Mouse (Mus musculus) embryonic facial prominence, embryonic 15.5 days (tissue): ENCODE results near the gene Kalrn. TPM values are rescaled to one million over a fixed set of nuclear protein-coding genes. Genes with fewer than 3 reads are reported as not detected.
A peak's percentile ranks its signal among the peaks of the same experiment; 100 is the strongest.

Experiments
- ATAC-seq: fragments of 200-750 bp; cut with Nextera tagmentation; 2 replicates; pipeline ENCODE4 v1.8.0; 2017; ENCODE audit warnings: low read depth, moderate TSS enrichment; ENCODE audit not compliant: insufficient number of reproducible peaks, low FRiP score, low TSS enrichment
- H3K27ac ChIP-seq: fragments of 300-500 bp; sonication (generic); replicated peaks from 2 replicates; pipeline ENCODE4 v1.5.1; 2015; ENCODE audit warnings: mild to moderate bottlenecking, inconsistent platforms
- H3K27me3 ChIP-seq: fragments of 300-500 bp; sonication (generic); 2 replicates; pipeline ENCODE4 v1.6.1; 2015; ENCODE audit warnings: inconsistent platforms
- H3K36me3 ChIP-seq: fragments of 300-500 bp; sonication (generic); 2 replicates; pipeline ENCODE4 v1.6.1; 2015; ENCODE audit warnings: mild to moderate bottlenecking, inconsistent platforms
- H3K4me1 ChIP-seq: fragments of 300-500 bp; sonication (generic); 2 replicates; pipeline ENCODE4 v1.6.1; 2015; ENCODE audit warnings: inconsistent platforms
- H3K4me2 ChIP-seq: fragments of 300-500 bp; sonication (generic); replicated peaks from 2 replicates; pipeline ENCODE4 v1.6.1; 2015; ENCODE audit warnings: mild to moderate bottlenecking, inconsistent platforms
- H3K4me3 ChIP-seq: fragments of 300-500 bp; sonication (generic); replicated peaks from 2 replicates; pipeline ENCODE4 v1.5.1; 2015; ENCODE audit warnings: mild to moderate bottlenecking, inconsistent platforms
- H3K9ac ChIP-seq: fragments of 300-500 bp; sonication (generic); 2 replicates; pipeline ENCODE4 v1.6.1; 2015; ENCODE audit warnings: inconsistent platforms
- H3K9me3 ChIP-seq: fragments of 300-500 bp; sonication (generic); replicated peaks from 2 replicates; pipeline ENCODE4 v1.6.1; 2016; ENCODE audit warnings: inconsistent platforms
- WGBS: fragments of 180-500 bp; shearing (Covaris S2); methylation state at CpG from one replicate; pipeline ENCODE4 v1.1.7; 2015; 5-methylcytosine and 5-hydroxymethylcytosine counted together
- polyA plus RNA-seq: library from polyadenylated mRNA; unstranded; fragments of >200 nt; fragmentation: Nextera tagmentation; extraction: Ambion mirVana; gene quantifications from 2 replicates; pipeline ENCODE4 v1.2.1, GENCODE M21; 2015

The Kalrn gene
- polyA plus RNA-seq, 1 experiment from 2014 or later: 14.3 TPM

DNA sequence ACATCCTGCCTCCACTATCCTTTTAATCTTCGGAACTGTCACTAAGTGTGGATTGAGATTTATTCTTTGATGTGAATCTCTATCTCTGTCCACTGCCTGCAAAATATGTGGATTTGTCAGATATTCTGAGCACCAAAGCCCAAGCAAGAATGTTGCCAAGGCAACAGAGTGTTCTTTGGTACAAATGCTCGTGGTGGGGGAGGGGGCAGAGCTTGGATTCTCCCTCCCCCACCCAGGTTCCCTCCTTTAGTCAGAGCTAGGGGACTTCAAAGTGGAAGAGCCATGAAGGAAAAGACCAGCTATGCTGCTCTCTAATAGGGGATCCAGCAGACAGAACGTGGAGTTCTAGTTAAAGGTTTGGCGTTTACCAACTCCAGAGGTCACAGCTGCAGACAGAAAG lies 99.4 kb downstream of the Kalrn start:
- H3K4me3 ChIP-seq: no peak overlapping the region
- no peak overlapping the region for H3K4me2 ChIP-seq
- no peaks in the 10 kb centered on the region for H3K9me3 ChIP-seq
- H3K36me3 ChIP-seq: no peaks in the 10 kb centered on the region
- no peak for ATAC-seq
- H3K9ac ChIP-seq: no peak overlapping the region
- H3K27ac ChIP-seq: no peak overlapping the region
- no peaks in the 10 kb centered on the region for H3K27me3 ChIP-seq
- H3K4me1 ChIP-seq: peaks cover 13% of the 10 kb centered on the region
- WGBS: 47% methylated on average over 4 of the region's 4 CpGs

DNA sequence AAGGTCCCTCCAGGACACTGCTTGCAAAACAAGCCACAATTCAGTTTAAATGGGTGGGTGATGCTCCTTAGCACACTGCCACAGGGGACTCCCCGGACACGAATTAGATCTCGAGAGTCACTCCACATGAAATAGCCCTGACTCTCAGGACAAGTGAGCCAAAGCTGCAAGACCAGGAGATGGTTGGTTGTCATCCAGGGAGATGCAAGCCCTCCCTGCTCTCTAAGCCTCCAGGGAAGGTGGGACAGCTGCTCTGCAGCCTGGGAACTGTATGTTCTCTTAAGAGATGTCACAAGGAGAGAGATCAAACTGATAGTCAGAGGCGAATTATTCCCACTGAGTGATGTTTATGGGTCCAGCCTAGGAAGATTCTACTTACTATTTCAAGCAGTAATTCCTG lies 101.9 kb downstream of the Kalrn start:
- peaks cover 14% of the 10 kb centered on the region for H3K4me1 ChIP-seq
- H3K27me3 ChIP-seq: no peaks in the 10 kb centered on the region
- WGBS: 79% methylated on average over 4 of the region's 4 CpGs
- no peak overlapping the region for H3K4me2 ChIP-seq
- H3K4me3 ChIP-seq: no peak overlapping the region
- no peaks in the 10 kb centered on the region for H3K9me3 ChIP-seq
- no peaks in the 10 kb centered on the region for H3K36me3 ChIP-seq
- no peak overlapping the region for H3K9ac ChIP-seq
- ATAC-seq: no peak
- no peak overlapping the region for H3K27ac ChIP-seq

DNA sequence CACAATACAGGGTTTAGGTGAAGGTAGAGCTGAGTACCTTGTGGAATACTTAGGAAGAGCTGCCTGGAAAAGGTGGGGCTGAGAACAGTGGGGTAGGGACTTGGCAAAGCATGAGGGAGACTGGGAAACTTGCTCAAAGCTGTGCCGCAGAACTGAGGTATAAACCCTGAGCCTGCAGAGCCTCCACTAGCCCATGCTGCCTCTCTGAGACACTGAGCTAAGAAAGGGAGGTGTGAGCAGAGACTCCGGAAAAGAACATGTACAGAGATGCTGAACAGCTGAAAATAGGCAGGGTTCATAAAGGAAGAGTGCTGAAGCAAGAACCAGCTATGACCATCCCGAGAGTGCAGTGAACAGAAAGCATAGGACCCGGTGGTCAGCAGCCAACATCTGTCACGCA lies 103.0 kb downstream of the Kalrn start:
- no peaks in the 10 kb centered on the region for H3K9me3 ChIP-seq
- H3K4me3 ChIP-seq: no peak overlapping the region
- ATAC-seq: no peak
- H3K36me3 ChIP-seq: no peaks in the 10 kb centered on the region
- 75% methylated on average over 5 of the region's 5 CpGs for whole genome bisulfite sequencing
- no peak overlapping the region for H3K4me2 ChIP-seq
- H3K27me3 ChIP-seq: no peaks in the 10 kb centered on the region
- no peak overlapping the region for H3K9ac ChIP-seq
- H3K4me1 ChIP-seq: peaks cover 14% of the 10 kb centered on the region
- H3K27ac ChIP-seq: no peak overlapping the region

DNA sequence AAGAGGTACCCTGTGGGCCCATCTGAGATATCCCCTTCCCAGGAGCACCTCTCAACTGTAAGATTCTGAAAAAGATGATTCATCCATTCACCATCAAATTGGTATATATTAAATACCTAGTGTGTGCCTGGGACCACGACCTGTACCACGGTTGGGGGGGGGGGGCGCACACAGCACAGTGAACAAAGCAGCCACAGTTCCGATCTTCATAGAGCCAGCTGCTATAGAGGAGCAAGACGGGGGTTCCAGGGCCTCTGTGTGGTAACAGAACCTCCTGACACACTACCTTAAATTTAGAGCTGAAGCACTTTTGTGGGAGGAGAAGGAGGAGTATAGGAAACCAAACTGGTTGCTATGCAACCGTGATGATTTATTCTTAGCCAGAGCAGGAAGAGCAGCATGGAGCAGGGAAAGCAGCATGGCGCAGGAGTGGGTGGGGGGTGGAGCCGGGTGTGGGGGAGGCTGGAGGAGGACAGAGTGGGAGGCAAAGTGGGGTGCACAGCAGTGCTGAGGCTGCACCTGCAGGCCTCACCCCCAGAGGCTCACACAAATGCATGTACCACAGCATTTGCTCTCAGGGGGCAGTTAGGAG lies 104.0 kb downstream of the Kalrn start:
- peak; percentile 69 for ATAC-seq
- Histone ChIP-seq H3K4me1 (peaks cover 14% of the 10 kb centered on the region), H3K9me3 (no peaks in the 10 kb centered on the region), H3K27me3 (no peaks in the 10 kb centered on the region), H3K4me2 (no peak overlapping the region), H3K27ac (no peak overlapping the region), H3K9ac (no peak overlapping the region), H3K4me3 (no peak overlapping the region), H3K36me3 (no peaks in the 10 kb centered on the region)
- WGBS: 51% methylated on average over 8 of the region's 8 CpGs

DNA sequence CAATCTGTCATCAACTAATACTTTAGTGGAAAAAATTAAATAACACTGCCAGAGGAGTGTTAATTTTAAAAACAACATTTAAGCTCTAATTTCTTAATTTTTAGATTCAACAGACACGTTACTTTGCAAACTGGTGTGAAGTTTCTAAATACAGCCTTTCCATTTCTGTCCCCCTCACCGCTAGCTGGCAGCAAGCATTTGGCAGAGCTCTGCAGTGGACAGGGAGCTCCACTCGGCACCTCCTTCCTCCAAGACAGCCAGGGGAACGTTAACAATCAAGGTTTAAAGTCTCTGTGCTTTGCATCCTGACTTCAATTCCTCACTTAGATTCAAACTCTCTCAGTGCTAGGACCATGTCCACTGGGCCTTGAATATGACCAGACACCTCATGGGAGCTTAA lies 106.7 kb downstream of the Kalrn start:
- Histone ChIP-seq H3K27me3 (no peaks in the 10 kb centered on the region), H3K9ac (no peak overlapping the region), H3K4me3 (no peak overlapping the region), H3K4me2 (no peak overlapping the region), H3K27ac (no peak overlapping the region), H3K9me3 (no peaks in the 10 kb centered on the region), H3K36me3 (no peaks in the 10 kb centered on the region), H3K4me1 (peaks cover 14% of the 10 kb centered on the region)
- no peak for ATAC-seq
- WGBS: 48% methylated on average over 4 of the region's 4 CpGs

DNA sequence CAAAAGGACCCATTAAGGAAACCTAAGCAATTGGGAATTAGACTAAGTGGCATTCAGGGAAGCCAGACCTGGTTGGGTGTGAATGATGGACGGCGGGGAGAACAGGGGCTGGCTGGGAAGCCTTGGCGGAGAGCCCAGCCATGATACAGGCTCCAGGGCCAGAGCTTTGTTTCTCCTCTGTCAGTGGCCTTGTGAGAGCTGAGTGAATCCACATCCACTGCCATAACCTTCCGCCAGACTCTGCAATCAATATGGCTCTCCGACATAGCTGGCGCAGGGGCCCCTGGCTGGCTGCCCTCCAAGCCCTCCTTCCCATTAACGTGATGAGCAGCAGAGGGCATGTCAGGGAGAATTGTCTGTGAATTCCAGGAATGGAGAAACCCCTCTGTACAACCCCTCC lies 117.0 kb downstream of the Kalrn start:
- 54% methylated on average over 7 of the region's 7 CpGs for WGBS
- Histone ChIP-seq H3K27ac (no peak overlapping the region), H3K4me3 (no peak overlapping the region), H3K27me3 (no peaks in the 10 kb centered on the region), H3K36me3 (no peaks in the 10 kb centered on the region), H3K9ac (no peak overlapping the region), H3K9me3 (no peaks in the 10 kb centered on the region), H3K4me1 (peaks cover 15% of the 10 kb centered on the region), H3K4me2 (no peak overlapping the region)
- ATAC-seq: no peak

DNA sequence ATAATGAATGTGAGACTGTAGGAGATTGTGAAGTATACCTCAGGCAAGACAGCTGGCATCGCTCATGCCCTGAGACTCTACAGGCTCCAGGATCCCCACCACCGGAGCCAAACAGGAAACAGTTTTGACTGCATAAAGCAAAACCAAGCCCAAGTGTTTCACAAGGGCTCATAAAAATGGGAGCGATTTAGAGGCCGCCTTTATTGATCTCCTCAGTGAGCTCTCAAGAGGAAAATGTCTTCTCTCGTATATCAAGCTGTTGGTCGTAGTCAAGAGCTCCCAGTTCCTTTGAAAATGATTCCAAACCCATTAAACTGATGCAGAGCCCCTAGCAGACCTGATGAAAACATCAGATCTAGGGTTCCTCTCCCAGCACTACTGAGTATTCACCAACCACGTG lies 127.7 kb downstream of the Kalrn start:
- Histone ChIP-seq H3K27me3 (no peaks in the 10 kb centered on the region), H3K27ac (no peak overlapping the region), H3K4me3 (no peak overlapping the region), H3K9me3 (no peaks in the 10 kb centered on the region), H3K4me1 (peaks cover 12% of the 10 kb centered on the region), H3K36me3 (no peaks in the 10 kb centered on the region), H3K9ac (no peak overlapping the region), H3K4me2 (no peak overlapping the region)
- WGBS: 65% methylated on average over 7 of the region's 7 CpGs
- no peak for ATAC-seq

DNA sequence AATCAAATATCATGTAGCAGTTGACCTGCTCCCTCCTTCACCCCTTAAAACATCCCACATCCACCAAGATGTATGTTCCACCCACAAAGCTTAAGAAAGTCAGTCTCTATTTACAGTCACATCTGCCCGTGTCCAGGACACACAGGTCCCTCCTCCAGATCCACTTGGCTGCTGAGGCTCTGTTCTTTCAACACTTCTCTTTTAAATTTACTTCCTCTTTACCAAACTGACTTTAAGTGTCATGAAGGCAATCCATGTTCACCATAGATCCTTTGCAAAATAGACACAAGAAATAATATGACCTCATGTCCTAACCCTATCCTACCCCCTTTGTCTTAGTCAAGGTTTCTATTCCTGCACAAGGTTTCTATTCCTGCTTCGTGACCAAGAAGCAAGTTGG lies 131.6 kb downstream of the Kalrn start:
- no peak overlapping the region for H3K9ac ChIP-seq
- H3K27me3 ChIP-seq: no peaks in the 10 kb centered on the region
- peaks cover 19% of the 10 kb centered on the region for H3K4me1 ChIP-seq
- ATAC-seq: no peak
- H3K9me3 ChIP-seq: no peaks in the 10 kb centered on the region
- H3K27ac ChIP-seq: peak overlapping the region; percentile 73
- H3K36me3 ChIP-seq: no peaks in the 10 kb centered on the region
- no peak overlapping the region for H3K4me2 ChIP-seq
- no peak overlapping the region for H3K4me3 ChIP-seq
- WGBS: 69% methylated on average over 2 of the region's 2 CpGs

DNA sequence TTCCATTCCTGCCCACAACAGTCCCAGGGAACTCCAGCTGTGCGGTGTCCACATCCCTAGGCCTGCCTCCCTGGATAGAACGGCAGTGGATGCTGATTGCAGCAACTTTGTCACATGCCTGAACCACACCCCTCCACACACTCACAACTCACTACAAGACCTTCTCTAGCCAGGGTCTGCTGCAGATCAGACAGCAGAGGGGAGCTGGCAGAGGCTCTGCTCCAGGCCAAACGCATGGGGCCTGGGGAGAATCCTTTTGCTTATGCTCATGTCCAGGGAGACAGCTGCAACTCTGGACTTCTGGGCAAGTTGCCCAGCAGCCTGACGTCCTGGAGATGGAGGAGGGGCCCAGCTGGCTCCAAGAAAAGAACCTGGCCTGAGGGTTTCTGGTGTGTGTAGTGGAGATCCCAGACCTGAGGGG lies 132.3 kb downstream of the Kalrn start:
- peak; percentile 89 for ATAC-seq
- H3K36me3 ChIP-seq: no peaks in the 10 kb centered on the region
- no peak overlapping the region for H3K9ac ChIP-seq
- H3K4me1 ChIP-seq: peaks cover 19% of the 10 kb centered on the region
- H3K27me3 ChIP-seq: no peaks in the 10 kb centered on the region
- H3K27ac ChIP-seq: peak overlapping the region; percentile 73
- 24% methylated on average over 4 of the region's 4 CpGs for WGBS
- no peaks in the 10 kb centered on the region for H3K9me3 ChIP-seq
- H3K4me2 ChIP-seq: no peak overlapping the region
- no peak overlapping the region for H3K4me3 ChIP-seq

DNA sequence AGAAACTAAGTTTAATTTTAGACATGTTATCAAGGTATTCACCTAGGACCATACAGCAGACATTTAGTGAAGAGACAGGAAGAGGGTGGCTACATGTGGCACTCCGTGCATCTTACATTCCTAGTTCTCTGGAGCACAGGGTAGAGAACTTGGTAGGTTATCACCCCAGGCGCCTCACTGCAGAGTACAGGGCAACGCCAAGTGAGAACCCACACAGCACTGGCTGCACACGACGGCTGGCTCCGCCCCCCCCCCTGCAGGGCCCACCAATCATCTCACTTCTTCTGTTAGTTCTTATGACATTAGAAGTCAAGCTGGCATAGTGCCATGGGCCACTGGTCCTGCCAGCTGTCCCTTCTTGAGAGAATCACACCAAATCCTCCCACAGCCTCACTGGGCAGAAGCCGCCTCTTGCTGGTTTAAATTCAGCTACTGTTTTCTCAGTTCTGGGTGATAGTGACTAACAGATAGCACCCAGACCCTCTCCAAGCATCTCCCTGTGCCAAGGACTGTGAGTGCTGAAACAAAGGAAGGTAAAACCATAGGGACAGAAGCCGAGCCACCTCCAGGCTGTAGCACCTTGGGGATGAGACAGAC lies 133.2 kb downstream of the Kalrn start:
- Histone ChIP-seq H3K4me3 (no peak overlapping the region), H3K27me3 (no peaks in the 10 kb centered on the region), H3K36me3 (no peaks in the 10 kb centered on the region), H3K9ac (no peak overlapping the region), H3K27ac (peak overlapping the region; percentile 73), H3K4me2 (no peak overlapping the region), H3K4me1 (peaks cover 19% of the 10 kb centered on the region), H3K9me3 (no peaks in the 10 kb centered on the region)
- WGBS: 77% methylated on average over 8 of the region's 8 CpGs
- no peak for ATAC-seq

DNA sequence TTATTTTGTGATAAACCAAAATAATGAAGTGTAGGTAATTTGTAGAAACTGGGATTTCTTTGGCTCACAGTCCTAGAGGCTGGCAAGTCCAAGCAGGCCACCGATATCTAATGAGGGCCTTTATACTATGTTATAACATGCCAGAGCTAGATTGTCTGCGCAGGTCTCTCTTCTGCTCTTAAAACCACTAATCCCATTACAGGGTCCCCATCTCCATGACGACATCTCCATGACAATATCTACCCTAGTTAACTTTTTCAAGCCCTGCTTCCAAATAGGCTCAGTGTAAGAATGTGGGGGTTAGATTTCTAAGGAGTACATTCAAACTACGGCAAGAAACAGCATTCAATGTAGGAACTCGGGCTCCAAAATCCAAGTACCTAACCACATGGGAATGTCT lies 143.2 kb downstream of the Kalrn start:
- Histone ChIP-seq H3K4me2 (no peak overlapping the region), H3K9ac (no peak overlapping the region), H3K27ac (no peak overlapping the region), H3K27me3 (no peaks in the 10 kb centered on the region), H3K36me3 (no peaks in the 10 kb centered on the region), H3K9me3 (no peaks in the 10 kb centered on the region), H3K4me1 (peaks cover 10% of the 10 kb centered on the region), H3K4me3 (no peak overlapping the region)
- WGBS: 52% methylated on average over 5 of the region's 5 CpGs
- ATAC-seq: no peak

DNA sequence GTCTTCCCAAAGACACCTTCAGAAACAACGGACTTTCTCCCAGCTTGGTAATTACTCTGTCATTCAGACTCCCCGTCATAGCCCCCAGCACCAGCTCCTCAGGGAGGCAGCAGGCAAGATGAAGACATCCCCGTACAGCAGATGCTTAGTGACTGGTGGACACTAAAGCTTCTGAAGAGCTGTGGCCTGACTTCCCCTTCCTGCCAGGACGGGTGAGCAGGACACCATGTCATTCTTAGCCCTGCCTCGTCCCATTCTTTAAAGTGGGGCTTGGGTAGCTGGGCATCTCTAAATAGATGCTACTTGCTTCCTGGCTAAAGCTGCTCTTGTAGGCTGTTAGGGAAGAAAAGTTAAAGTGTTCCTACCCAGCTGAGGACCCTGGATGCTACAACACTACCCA lies 145.7 kb downstream of the Kalrn start:
- Histone ChIP-seq H3K9me3 (no peaks in the 10 kb centered on the region), H3K4me1 (peaks cover 10% of the 10 kb centered on the region), H3K36me3 (no peaks in the 10 kb centered on the region), H3K9ac (no peak overlapping the region), H3K27me3 (no peaks in the 10 kb centered on the region), H3K4me2 (no peak overlapping the region), H3K4me3 (no peak overlapping the region), H3K27ac (no peak overlapping the region)
- 62% methylated on average over 5 of the region's 5 CpGs for WGBS
- no peak for ATAC-seq
